Mouse (Mus musculus) neural tube, embryonic 14.5 days (tissue): Measurements from ENCODE around the gene Dhx29. TPM values are rescaled to one million over a fixed set of nuclear protein-coding genes. Genes with fewer than 3 reads are reported as not detected.
"Not testable (repeated sequence)": the region's sequence is repeated elsewhere in the genome, so short reads cannot be mapped to it uniquely, and the experiment has no call there.

Source experiments
- ATAC-seq: fragments of 200-750 bp; cut with Nextera tagmentation; 2 replicates; pipeline ENCODE4 v1.8.0; 2017; ENCODE audit warnings: low read depth, mild to moderate bottlenecking, moderate TSS enrichment, moderate library complexity
- H3K27ac ChIP-seq: fragments of 300-500 bp; sonication (generic); 2 replicates; pipeline ENCODE4 v1.5.1; 2014; ENCODE audit warnings: low read depth, mild to moderate bottlenecking, control low read depth, low read length, moderate library complexity, mixed read lengths
- H3K27me3 ChIP-seq: fragments of 300-500 bp; sonication (generic); 2 replicates; pipeline ENCODE4 v1.6.1; 2014; ENCODE audit warnings: low read length; ENCODE audit not compliant: control insufficient read depth, insufficient read depth
- H3K36me3 ChIP-seq: fragments of 300-500 bp; sonication (generic); 2 replicates; pipeline ENCODE4 v1.6.1; 2014; ENCODE audit warnings: low read length, mixed read lengths; ENCODE audit not compliant: control insufficient read depth, insufficient read depth
- H3K4me1 ChIP-seq: fragments of 300-500 bp; sonication (generic); 2 replicates; pipeline ENCODE4 v1.6.1; 2014; ENCODE audit warnings: low read length; ENCODE audit not compliant: control insufficient read depth, insufficient read depth
- H3K4me2 ChIP-seq: fragments of 300-500 bp; sonication (generic); 2 replicates; pipeline ENCODE4 v1.6.1; 2014; ENCODE audit warnings: mild to moderate bottlenecking, low read depth, low read length, control low read depth
- H3K4me3 ChIP-seq: fragments of 300-500 bp; sonication (generic); 2 replicates; pipeline ENCODE4 v1.5.1; 2014; ENCODE audit warnings: low read depth, low read length, control low read depth, mixed read lengths
- H3K9ac ChIP-seq: fragments of 300-500 bp; sonication (generic); replicated peaks from 2 replicates; pipeline ENCODE4 v1.6.1; 2014; ENCODE audit warnings: low read depth, mild to moderate bottlenecking, control low read depth, low read length, mixed read lengths
- H3K9me3 ChIP-seq: fragments of 300-500 bp; sonication (generic); 2 replicates; pipeline ENCODE4 v1.6.1; 2016; ENCODE audit warnings: low read length; ENCODE audit not compliant: control insufficient read depth
- WGBS: fragments of 180-500 bp; shearing (Covaris S2); extraction: QIAGEN DNeasy Blood & Tissue Kit; methylation state at CpG from one replicate; pipeline ENCODE4 v1.1.7; 2014; 5-methylcytosine and 5-hydroxymethylcytosine counted together
- polyA plus RNA-seq: library from polyadenylated mRNA; unstranded; fragments of >200 nt; fragmentation: Nextera tagmentation; extraction: Ambion mirVana; gene quantifications from 2 replicates; pipeline ENCODE4 v1.2.1, GENCODE M21; 2014

The Dhx29 gene
- polyA plus RNA-seq, 1 experiment from 2014 or later: 30.0 TPM

DNA sequence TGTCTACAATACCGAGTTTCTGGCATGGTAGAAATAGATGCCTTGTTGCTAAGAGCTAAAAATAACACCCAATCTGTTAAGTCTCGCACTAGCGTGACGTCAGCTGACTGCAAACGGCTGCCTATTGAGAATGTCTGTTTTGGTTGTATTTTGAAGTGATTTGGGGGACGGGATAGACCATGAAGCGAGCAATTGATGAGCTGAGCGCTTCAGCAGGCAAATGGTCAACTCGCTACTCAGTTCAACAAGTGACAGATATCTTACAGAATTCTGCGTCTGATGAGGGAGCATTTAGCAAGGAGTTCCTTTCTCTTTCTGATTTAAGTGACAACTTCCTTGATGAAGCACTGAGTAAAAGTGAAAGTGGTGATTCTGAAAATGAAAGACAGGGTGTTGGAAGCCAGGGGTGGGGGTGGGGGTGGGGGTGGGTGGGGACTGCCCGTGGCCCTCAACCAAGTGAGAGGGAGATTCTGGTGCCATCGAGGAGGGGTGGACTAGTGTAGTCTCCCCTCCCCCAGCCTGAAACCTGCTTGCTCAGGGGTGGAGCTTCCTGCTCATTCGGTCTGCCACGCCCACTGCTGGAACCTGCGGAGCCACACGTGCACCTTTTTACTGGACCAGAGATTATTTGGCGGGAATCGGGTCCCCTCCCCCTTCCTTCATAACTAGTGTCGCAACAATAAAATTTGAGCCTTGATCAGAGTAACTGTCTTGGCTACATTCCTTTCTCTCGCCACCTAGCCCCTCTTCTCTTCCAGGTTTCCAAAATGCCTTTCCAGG, 86.1 kb downstream of the Dhx29 start:
- not testable (repeated sequence) for H3K4me3 ChIP-seq, H3K27ac ChIP-seq, H3K9me3 ChIP-seq, H3K9ac ChIP-seq, ATAC-seq, H3K4me2 ChIP-seq, H3K27me3 ChIP-seq, H3K36me3 ChIP-seq, H3K4me1 ChIP-seq
- WGBS: 53% methylated on average over 19 of the region's 20 CpGs

Other genes with a start within 250 kb of the Dhx29 start
- gene Plpp1, start 126.7 kb upstream of the Dhx29 start, polyA plus RNA-seq: 61.5 and 66.1 TPM in 2 replicates
- 66.8 and 79.0 TPM in 2 replicates for gene Mtrex, start 56 bp upstream of the Dhx29 start, polyA plus RNA-seq
- 0.21 TPM in 1 of 2 replicates, not detected in the other for gene Ccno, start 60.3 kb downstream of the Dhx29 start, polyA plus RNA-seq
- 0.11 TPM in 1 of 2 replicates, not detected in the other for gene Mcidas, start 66.4 kb downstream of the Dhx29 start, polyA plus RNA-seq
- gene Cdc20b, start 107.7 kb downstream of the Dhx29 start, polyA plus RNA-seq: 0.12 TPM in 1 of 2 replicates, not detected in the other
- gene Gpx8, start 119.0 kb downstream of the Dhx29 start, polyA plus RNA-seq: 34.1 and 75.7 TPM in 2 replicates
- gene Gzma, start 173.5 kb downstream of the Dhx29 start, polyA plus RNA-seq: not detected in 2 replicates